In genomic region chr11:88414157-88414870, GRCm38 (mm10) we compare ENCODE assay signal across 12 mouse cellular contexts.
DNase-seq lines count a peak whose midpoint lies in the region; ATAC-seq lines count a peak whose summit lies in the region.
"Had no signal": no experiment of that assay in that cellular context is flagged by ENCODE, and none has a peak within 500 bp of the region (broad histone marks: within the 10 kb centered on the region; RNA-seq: fewer than 3 reads in every experiment).

No protein-coding gene starts in this region.

- H3K27ac ChIP-seq in hindbrain, embryonic 10.5 days, result peak overlapping the region; percentile 86
- H3K27ac ChIP-seq in midbrain, embryonic 16.5 days (ENCODE audit: low read length), result peak overlapping the region; percentile 66
- H3K27ac ChIP-seq: liver, embryonic 14.5 days had no signal

- peak; percentile 83 for DNase-seq in left cerebral cortex, postnatal 4 days
- no peak for DNase-seq in left cerebral cortex, postnatal 36 days (ENCODE audit: low spot score in 2 of 2)
- DNase-seq in cerebellum, adult 9-11 months, result peak; percentile 76
- DNase-seq in hindbrain, embryonic 10.5 days (ENCODE audit: low spot score), result no peak
- DNase-seq in left cerebral cortex, adult 9 months (ENCODE audit: low spot score in 2 of 2), result no peak
- no peak for DNase-seq in adrenal gland, postnatal 10 days
- DNase-seq in frontal cortex, postnatal 10 days (ENCODE audit: low spot score in 2 of 2), result no peak
- DNase-seq: kidney, adult 2 months; thymus, adult 18-20 months had no signal

- H3K9ac ChIP-seq in midbrain, embryonic 16.5 days (ENCODE audit: low read depth, low read length), result peak overlapping the region; percentile 50
- H3K9ac ChIP-seq: liver, embryonic 14.5 days had no signal

- H3K27me3 ChIP-seq in hindbrain, embryonic 10.5 days (ENCODE audit: insufficient read depth, poor library complexity, severe bottlenecking), result no peaks in the 10 kb centered on the region
- no peaks in the 10 kb centered on the region for H3K27me3 ChIP-seq in midbrain, embryonic 16.5 days (ENCODE audit: control insufficient read depth, insufficient read depth, low read depth, low read length)
- H3K27me3 ChIP-seq: Patski had no signal

- H3K4me1 ChIP-seq in hindbrain, embryonic 10.5 days (replicated peaks), result peaks cover 71% of the 10 kb centered on the region
- peaks cover 35% of the 10 kb centered on the region for H3K4me1 ChIP-seq in midbrain, embryonic 16.5 days (ENCODE audit: control insufficient read depth, insufficient read depth, low read length)

- 37% methylated on average over 18 of the region's 18 CpGs for WGBS in hindbrain, embryonic 10.5 days
- WGBS in midbrain, embryonic 16.5 days, result 17% methylated on average over 18 of the region's 18 CpGs

- H3K4me2 ChIP-seq in midbrain, embryonic 16.5 days (ENCODE audit: low read length), result no peak overlapping the region

- peaks cover 56% of the 10 kb centered on the region for H3K36me3 ChIP-seq in hindbrain, embryonic 10.5 days
- no peaks in the 10 kb centered on the region for H3K36me3 ChIP-seq in midbrain, embryonic 16.5 days (ENCODE audit: control insufficient read depth, insufficient read depth, low read length)

- no peaks in the 10 kb centered on the region for H3K9me3 ChIP-seq in hindbrain, embryonic 10.5 days
- no peaks in the 10 kb centered on the region for H3K9me3 ChIP-seq in midbrain, embryonic 16.5 days (replicated peaks; ENCODE audit: control insufficient read depth, low read length, poor library complexity, severe bottlenecking)

- ATAC-seq in midbrain, embryonic 16.5 days, result peak; percentile 70; the same call in 1 of the 2 replicates
- ATAC-seq: Patski had no signal

- intact Hi-C loops in left cerebral cortex, postnatal 4 days (cut with DNase I), result no loop called here
- intact Hi-C loops in left cerebral cortex, postnatal 36 days (cut with DNase I), result loop anchor here (5.0 kb wide), 1 partner anchor 162 kb away; no protein-coding TSS in a partner anchor

- H3K4me3 ChIP-seq in hindbrain, embryonic 10.5 days, result no peak overlapping the region
- no peak overlapping the region for H3K4me3 ChIP-seq in midbrain, embryonic 16.5 days (ENCODE audit: low read depth, low read length)

Comparison
In these comparisons a context has a peak if more than half of its experiments do, and no peak if none do; other contexts are left out.
1. DNase-seq: peak in left cerebral cortex, postnatal 4 days (single experiment) and cerebellum, adult 9-11 months (single experiment); none in left cerebral cortex, postnatal 36 days (0 of 2), hindbrain, embryonic 10.5 days (single experiment), left cerebral cortex, adult 9 months (0 of 2), adrenal gland, postnatal 10 days (single experiment) and frontal cortex, postnatal 10 days (0 of 2).